Mouse (Mus musculus): ENCODE measurements around the gene Shisa6.

Shisa6 gene

DNA sequence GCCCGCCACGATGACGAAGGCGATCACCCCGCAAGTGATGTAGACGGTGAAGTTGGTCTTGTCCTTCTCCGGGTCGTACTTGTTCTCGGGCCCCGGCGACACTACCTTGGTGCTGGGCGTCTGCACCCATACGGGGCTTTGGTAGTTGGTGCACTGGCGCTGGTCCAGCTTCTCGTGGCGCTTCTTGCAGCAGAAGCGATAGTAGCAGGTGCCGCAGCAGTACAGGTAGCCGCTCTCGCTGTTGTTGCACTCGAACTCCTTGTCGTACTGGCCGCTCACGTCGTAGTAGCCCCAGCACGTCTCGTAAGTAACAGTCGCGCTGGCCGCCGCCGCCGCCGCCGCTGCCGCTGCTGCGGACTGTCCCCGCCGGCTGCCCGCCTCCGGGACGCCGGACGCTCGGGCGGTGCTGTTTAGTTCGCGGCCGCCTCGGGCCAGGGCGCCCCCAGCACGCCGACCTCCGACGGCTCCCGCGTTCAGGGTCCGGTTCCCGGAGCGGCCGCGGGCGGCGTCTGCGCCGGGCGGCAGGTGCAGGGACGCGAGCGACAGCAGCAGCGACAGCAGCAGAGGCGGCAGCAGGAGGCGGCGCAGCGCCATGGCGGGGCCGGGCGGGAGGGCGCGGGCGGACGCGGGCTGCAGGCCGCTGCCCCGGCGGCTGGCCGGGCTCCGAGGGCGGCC, at the start of gene Shisa6:
Gene Shisa6 (minus strand): TSS at position 594 of the 675 bp plus-strand sequence.
- DNase-seq, result peak; percentile 57 to 69

DNA sequence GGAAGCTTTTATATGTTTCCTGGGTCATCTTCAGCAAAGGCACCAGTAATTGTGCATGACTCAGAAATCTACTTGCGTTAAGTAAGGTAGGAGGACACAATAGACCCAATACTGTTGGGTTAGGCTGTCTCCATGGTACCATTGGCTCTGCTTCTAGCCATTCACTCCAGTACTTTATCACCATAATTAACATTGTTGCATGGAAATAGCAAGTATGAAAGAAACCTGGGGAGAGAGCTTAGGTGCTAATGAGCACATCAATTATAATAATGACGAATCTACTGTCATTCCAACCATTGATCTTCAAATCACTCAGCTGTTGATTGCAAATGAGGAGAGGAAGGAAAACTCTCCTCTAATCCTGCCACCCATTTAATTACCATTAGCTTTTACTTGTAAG, 48.1 kb upstream of the Shisa6 start:
- no peak for DNase-seq

DNA sequence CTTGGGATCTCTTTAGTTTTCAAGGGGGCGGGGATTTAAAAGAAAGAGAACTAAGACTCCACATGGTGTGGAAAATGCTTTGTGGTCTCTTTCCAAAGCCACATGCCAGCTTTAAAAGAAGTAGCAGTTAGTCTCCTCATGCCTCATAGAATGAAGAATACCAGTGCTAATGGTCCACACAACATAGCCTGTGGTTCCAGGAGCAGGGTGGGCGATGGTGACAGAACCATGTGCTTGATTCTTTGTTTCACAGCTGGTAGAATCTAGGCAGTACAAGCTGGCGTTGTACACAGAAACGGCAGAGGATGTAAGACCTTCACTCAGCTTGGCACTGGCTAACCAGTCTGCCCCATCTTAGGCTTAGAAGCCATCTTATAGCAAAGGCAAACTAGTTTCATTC, 43.3 kb upstream of the Shisa6 start:
- DNase-seq, result no peak

DNA sequence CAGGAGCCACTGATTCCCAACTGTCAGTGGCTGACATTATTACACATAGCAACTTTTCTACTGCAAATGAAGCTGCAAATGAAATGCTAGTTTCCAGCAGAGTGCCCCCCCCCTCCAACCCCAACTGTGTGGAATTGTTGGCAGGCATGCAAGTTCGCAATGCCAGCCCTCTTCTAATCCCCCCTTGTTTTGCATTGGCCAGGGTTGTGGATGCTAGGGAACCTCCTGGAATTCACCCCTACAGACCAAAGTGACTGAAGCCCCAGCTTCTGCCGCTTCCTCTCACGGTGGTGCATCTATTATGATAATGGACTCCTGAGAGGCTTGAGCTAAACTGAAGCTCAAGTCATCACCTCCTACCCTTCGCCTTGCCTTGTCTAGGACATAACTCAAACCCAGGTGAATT, 42.6 kb upstream of the Shisa6 start:
- DNase-seq, result peak; percentile 33 to 53

DNA sequence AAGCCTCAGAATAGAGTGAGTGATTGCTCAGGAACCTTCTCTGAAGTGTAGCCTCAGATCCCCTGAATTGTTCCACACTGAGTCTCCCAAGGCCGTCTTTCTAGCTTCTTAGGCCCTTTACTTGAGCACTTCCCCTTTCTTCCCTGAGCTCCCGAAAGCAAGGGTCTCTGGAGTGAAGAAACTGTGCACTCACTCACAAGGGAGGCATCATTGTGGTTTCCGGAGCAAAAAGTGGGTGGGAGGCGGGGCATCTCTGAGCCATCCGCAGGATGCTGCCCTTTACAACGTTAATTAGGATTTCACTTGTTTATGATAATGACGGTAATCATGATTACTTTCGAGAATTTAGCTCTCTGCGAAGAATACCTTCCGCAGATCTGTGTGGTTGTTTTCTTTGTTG, 41.6 kb upstream of the Shisa6 start:
- DNase-seq, result no peak

DNA sequence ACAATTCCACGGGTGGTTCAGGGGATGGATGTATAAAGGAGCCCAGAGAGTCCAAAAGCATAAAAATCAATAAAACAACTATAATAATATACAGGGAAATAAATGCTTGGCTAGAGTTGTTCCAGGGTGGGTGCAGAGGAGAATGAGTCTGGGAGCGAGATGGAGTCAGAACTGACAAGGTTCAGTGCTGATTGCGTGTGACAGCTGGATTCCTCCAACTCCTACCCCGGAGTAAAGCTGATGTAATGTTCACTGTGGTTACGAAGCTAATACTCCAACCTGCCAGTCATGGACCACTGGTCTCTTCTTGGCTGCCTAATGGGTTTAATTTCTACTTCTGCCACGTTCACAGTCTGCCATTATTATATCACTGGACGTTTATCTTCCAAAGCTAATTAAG, 36.5 kb upstream of the Shisa6 start:
- no peak for DNase-seq

DNA sequence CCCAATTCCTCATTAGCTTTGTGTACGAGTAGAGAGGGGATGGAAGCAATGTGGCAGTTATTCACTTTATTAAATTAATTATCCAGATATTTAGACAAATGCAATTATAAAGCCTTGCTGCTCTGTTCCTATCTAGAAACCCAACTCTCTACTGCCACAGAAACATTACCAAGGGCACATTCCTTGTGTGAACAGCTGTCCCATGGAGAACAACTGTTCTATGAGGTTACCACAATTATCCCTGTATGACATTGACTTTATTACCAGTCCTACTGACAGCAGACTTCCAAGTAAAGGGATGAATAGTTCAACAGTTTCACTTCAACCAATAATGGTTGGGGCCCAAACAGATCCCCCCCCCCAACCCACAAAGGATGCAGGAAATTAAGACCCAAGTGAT, 12.1 kb upstream of the Shisa6 start:
- DNase-seq, result no peak

DNA sequence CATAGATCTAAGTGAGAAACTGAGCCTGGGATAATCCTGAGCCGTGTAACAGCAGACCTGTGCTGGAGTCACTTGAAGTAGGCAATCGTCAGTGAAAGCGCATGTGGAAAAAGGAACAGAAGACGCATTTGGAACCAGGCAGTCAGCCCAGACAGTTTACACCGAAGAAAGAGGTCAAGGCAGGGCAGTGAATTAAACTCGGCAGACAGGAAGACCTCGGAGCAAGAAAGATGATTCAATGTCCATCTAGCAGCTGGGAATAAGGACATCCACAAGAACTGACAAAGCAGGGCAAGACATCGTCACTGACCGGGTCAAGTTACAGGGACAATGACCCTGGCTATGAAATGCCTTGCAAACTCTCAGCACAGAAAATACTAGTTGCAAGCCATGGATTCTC, 10.1 kb upstream of the Shisa6 start:
- no peak for DNase-seq

DNA sequence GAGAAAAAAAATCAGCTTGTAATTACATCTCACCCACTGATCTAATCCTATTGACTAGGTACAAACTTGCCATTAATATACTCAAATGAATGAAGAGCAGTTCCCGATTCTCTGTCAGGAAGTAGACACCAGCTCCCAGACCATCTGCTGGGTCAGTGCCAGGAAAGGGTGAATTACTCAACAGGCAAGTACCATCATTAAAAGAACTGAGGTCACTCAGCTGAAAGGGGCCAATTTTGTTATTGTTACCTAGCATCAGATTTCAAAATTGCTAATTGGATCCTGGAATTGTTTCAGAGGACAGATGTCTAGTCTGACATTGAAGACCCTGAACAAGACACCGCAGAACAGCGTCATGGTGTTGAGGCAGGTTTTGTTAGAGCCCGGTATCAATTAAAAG, 9.4 kb upstream of the Shisa6 start:
- peak; percentile 32 to 37 for DNase-seq

DNA sequence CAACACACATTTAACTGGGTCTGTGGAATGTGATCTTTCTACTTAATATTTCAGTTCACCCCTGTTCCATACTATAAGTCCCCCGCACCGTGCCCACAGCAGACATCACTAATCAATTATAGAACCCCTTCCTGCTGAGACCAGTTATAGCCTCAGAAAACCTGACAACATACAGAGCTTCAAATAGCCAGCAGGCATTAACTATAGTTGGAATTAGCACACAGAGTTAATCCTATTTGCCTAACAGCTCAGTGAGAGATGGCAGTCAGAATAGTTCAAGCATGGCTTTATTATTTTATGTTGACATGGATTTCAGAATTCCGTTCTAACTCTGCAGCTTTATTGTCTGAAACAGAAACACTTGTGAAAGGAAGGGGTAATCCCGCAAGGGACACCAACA, 8.5 kb upstream of the Shisa6 start:
- DNase-seq, result no peak

DNA sequence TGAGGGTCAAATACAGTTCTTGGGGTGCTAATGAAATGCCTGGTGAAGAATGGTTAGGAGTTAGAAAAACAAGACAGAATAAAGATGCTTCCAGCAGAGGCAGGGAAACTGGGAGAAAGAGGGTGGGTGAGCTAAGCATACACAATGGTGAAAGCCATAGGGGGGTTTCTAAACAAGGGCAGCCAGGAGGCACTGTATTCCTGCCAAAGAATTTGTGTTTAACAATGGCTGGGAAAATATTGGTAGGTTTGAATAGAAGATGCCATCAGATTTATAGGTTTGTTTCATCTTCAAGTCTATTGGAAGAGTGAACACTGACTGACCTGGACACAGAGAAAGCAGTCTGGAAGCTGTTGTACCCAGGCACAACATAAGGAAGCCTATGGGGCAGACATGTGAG, 2.4 kb upstream of the Shisa6 start:
- DNase-seq, result no peak

DNA sequence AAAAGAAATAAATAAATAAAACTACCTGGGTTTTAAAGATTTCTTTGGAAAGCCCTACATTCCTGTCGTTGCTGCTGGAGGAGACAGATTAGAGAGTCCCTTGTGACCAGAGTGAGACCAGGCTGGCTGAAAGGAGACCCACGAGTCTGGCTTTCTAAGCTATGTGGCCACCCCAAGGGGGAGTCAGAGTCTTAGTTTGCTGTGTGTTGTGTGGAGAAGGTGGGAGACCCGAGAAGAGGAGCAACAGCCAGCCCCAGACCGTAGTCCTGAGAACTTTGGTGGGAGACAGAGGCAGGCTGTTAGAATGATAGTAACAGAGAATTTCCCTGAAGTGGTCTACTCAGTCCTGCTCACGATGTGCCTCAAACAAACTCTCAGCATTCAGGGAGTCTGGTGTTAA, 1.6 kb upstream of the Shisa6 start:
- peak; percentile 32 to 35 for DNase-seq

DNA sequence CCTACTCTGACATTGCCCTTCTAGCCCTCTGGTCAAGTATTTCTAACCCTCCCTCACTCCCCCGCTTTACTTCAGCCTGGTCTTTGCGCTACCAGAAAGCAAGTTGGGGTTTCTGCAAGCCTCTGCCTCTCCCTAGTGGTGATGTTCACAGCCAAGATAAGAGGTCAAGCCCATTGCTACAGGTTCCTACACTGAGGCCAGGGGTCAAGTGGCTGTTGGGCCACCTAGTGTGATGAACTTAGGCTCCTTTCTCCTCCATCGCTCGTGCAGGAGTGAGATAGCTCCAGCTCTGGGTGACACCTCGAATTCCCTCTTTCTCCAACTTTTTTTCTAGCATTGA, 1.2 kb upstream of the Shisa6 start:
- DNase-seq, result no peak

DNA sequence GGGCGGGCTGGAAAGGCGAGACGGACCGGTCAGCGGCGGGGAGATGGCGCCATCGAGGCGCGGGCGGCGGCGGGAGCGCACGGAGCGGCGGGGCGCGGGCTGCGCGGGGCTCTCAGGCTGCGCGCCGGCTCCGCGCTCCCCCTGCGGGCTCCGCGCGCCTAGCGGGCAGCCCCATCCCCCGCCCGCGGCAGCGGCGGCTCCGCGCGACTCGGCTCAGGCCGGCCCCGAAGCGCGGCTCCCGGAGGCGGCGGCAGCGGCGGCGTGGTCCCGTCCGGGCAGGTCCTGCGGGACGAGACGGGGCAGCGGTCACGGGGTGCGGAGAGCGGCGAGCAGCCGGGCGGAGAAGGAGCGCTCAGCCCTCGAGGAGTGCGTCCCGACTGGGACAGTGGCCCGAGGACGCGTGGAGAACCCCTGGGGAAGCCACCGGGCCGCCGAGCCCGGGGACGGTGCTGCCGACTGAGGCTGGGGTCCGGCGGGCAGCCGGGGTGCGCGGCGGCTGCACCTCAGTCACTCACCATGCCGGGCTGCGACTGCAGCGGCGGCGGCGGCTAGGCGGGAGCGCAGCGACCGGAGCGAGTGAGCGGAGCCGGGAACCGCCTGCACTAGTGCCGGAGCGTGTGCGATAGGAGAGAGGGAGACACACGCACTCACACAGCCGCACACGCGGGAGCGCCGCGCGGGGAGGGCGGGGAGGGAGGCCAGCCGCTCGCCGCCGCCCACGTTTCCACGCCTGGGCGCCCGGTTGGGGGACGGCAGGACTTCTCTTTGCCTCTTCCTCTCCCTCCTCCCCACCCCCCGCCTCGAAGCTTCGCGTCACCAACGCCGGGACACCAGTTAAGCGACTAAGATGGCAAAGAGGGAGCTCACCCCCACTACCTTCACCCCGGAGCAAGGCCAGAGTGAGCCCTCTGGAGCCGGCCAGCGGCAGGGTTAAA, 549 bp upstream of the Shisa6 start:
- peak; percentile 47 to 55 for DNase-seq

DNA sequence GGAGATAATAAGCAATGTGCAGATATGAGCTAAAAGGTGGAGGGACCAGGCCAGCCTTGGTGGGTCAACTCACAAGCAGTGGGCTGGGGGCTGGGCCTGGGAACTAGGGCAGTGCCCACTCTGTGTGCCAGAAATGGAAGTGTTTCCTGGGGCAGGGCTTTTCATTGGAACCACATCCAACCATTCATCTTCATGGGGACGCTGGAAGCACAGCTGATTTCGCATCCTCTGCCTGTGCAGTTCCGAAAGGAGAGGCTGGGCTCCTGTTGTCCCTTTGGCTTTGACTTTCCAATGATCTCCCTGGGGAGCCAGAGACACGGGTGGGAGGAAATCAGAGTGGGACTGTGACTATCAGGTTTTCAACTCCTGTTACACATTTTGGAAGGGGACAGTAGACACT, 1.5 kb downstream of the Shisa6 start:
- DNase-seq, result peak in 1 of 2 experiments; percentile 21

DNA sequence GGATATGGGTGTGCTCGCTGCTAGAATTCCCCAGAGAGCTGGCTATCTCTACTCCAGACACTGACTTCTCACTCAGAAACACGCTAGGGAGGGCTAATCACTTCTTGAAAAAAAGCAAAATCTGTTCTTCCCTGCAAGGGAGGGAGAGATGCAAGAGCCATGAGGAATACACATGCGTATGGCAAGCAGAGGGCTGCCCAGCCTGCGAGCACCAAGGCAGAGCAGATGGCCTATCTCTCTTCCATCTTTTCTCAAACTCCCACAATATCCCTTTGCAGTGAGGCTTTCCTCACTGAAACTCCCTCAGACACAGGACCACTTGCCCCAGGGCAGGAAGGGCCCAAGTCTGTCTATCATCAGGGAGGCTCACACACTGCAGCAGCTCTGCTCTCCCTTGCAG, 3.4 kb downstream of the Shisa6 start:
- DNase-seq, result no peak

DNA sequence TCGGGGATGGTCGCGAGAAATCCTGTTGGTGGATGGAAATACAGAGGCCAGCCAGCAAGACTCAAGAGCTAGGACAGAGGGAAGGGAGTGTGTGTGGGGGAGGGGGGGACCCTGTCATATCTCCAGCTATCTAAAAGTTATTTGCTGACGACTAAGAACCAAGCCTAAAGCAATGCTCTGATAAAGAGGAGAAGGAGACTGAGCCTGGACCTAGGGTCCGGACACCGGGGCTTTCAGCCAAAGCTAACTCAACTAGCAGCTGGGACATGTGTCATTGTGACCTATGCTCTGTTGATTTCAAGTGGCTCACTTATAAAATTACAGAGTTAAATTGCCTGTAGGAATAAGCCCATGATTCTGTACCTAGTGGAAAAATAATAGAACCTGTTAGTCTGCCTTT, 6.4 kb downstream of the Shisa6 start:
- DNase-seq, result no peak

DNA sequence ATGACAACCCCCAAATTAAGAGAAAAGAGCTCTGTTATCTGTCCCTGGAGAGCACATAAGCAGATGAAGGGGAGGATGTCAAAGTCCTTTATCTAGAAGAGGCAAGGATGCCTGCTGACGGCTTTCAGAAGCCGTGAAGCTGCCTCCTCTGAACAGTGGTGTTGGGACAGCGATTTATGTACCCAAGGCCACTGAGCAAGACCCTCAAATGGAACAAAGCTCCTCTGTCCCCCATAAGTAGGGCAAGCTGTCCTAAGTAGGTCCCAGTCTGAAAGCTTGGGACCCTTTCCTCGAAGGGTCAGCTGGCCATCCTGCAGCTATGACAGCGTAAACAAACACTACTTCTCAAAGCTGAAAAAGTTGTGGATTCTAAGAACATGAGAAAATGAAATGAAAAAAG, 11.4 kb downstream of the Shisa6 start:
- DNase-seq, result no peak

DNA sequence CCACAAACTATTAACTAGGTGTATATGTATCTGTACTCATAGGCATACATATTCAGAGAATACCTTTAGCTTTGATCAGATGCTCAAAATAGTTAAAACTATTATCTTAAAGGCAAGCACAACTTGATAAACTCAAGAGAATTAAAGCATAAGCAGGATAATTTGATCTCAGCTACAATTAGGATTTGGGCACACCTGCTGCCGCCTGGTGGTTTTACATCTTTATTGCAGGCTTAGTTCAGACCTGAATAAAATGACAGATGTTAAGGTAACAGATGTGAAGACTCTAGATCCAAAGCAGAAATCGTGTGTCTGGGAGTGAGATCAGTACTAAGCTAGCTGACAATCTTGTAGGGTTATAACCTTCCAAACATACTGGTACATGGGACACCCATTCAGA, 24.8 kb downstream of the Shisa6 start:
- no peak for DNase-seq

DNA sequence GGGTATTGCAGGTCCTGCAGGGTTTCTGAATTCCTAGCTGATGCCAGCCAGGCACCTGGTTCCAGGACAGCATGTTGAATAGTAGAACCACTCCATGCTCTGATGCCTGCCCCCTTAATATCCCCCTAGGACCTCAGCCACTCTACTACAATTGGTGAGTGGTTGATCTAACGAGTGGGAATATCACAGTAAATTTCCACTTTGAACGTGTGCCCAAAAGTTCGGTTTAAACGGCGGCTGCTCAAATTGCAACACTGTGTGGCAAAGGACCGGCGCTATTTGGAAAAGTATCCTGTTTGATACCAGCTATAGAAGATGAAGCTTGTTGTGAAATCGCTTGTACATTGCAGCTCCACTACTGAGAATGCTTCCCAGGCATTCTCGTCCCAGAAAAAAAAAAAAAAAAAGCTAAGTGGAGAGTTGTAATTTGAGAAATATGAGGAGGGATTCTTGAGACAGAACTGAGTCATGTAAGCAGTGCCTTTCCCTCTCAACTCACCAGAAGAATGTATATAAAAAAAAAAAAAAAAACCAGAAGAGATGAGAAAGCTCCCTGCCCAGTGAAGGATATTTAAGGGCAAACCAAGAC, 26.8 kb downstream of the Shisa6 start:
- no peak for DNase-seq

DNA sequence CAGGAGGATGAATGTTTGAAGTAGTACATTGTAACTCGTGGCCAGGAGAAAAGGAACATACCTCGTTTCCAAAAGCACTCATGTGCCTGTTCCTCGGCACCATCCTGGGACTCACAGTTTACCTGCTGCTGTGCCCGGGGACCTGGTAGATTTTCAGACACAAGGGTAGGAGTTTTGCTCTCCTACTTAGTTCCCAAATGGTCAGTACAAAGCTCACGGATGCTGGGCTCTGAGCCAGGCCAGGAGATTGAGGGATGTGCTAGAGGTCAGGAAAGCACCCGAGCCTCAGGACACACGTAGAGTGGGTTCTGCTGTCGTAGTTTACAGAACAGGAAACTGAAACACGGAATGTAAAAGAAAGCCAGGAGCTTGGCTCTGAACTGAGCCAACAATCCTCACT, 29.5 kb downstream of the Shisa6 start:
- no peak for DNase-seq

DNA sequence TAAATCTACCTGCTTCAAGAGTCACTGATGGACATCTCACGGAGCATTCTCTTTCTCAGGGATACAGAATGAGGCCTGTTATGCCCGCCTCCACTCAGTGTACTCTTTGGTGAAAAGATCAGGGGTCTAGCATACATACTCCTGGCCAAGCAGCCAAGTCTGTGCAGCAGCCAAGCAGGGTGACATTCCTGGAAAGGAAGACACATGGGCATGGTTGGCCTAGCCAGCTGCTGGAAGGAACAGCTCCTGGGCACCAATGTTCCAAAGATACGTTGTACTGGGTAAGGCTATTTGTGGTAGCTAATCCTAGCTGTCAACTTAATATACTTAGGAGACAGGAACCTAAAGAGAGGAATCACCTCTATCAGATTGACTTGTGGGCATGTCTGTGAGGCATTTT, 31.4 kb downstream of the Shisa6 start:
- DNase-seq, result no peak

DNA sequence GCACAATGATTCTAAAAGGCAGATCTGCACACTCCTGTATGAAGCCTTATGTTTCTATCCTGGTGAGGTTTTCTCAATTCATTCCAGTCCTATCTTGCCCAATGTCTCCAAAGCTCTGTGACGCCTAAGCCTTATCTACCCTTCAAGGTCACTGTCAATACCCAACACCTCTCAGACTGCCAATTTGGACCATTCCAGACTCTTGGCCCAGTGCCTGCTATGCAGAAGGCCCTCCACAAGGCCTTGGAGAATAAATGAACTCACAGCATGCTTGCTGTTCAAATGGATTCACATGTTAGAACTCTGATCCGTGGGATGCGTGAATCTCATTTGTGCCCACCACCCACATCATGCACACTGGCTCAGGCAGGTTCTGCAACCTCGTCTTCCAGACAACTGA, 38.0 kb downstream of the Shisa6 start:
- DNase-seq, result peak; percentile 94

DNA sequence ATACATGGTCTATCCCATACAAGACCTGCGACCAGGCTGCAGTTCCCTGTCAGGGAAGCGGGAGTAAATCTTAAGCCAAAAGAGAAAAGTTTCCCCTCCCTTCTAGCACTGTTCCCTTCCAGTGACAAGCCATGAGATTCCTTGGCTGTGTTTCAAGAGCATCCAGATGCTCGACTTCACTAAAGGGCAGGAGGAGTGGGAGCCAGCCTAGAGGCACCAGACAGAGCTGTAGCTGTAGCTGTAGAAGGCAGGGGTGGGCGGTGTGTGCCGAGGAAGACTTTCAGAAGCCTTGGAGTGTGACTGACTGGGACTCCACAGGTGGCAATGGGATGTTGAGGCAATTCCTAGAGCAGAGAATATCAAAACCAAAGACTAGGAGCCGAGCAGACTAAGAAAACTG, 43.3 kb downstream of the Shisa6 start:
- DNase-seq, result peak in 1 of 2 experiments; percentile 18

Data from cerebellum, postnatal 10 days (tissue).